Mouse (Mus musculus) retina, postnatal 1 day (tissue): ENCODE data around the gene Tedc1.
A peak's percentile ranks its signal among the peaks of the same experiment; 100 is the strongest.

ENCODE experiments used
- DNase-seq: peaks from one replicate; pipeline ENCODE4 v3.0.0-alpha.2; 2012

Tedc1 gene

GRCm38 (mm10) chr12:113155887-113156539, at the start of gene Tedc1:
Tedc1 (plus strand) TSS chr12:113156421.
- DNase-seq, result peak; percentile 100

- DNase-seq, result no peak
Observed at GRCm38 (mm10) chr12:113107431-113108124, 48.6 kb upstream of the Tedc1 start.

GRCm38 (mm10) chr12:113108528-113109283, 47.5 kb upstream of the Tedc1 start:
- no peak for DNase-seq

GRCm38 (mm10) chr12:113109801-113110200, 46.4 kb upstream of the Tedc1 start:
- no peak for DNase-seq

- DNase-seq, result no peak
Observed at GRCm38 (mm10) chr12:113114141-113114540, 42.1 kb upstream of the Tedc1 start.

GRCm38 (mm10) chr12:113114856-113115538, 41.2 kb upstream of the Tedc1 start:
- no peak for DNase-seq

GRCm38 (mm10) chr12:113119516-113120410, 36.5 kb upstream of the Tedc1 start:
- peak; percentile 88 for DNase-seq

GRCm38 (mm10) chr12:113124726-113125125, 31.5 kb upstream of the Tedc1 start:
- no peak for DNase-seq

GRCm38 (mm10) chr12:113130732-113131131, 25.5 kb upstream of the Tedc1 start:
- DNase-seq, result no peak

- no peak for DNase-seq
Observed at GRCm38 (mm10) chr12:113131601-113132000, 24.6 kb upstream of the Tedc1 start.

GRCm38 (mm10) chr12:113132567-113132966, 23.7 kb upstream of the Tedc1 start:
- no peak for DNase-seq

- no peak for DNase-seq
Observed at GRCm38 (mm10) chr12:113133260-113133659, 23.0 kb upstream of the Tedc1 start.

GRCm38 (mm10) chr12:113133861-113134403, 22.3 kb upstream of the Tedc1 start:
- DNase-seq, result no peak

- no peak for DNase-seq
Observed at GRCm38 (mm10) chr12:113134502-113134901, 21.7 kb upstream of the Tedc1 start.

GRCm38 (mm10) chr12:113135401-113135800, 20.8 kb upstream of the Tedc1 start:
- DNase-seq, result no peak

- no peak for DNase-seq
Observed at GRCm38 (mm10) chr12:113136492-113137020, 19.7 kb upstream of the Tedc1 start.

GRCm38 (mm10) chr12:113137260-113138213, 18.7 kb upstream of the Tedc1 start:
- no peak for DNase-seq

GRCm38 (mm10) chr12:113138291-113138690, 17.9 kb upstream of the Tedc1 start:
- DNase-seq, result no peak

GRCm38 (mm10) chr12:113138901-113139864, 17.0 kb upstream of the Tedc1 start:
- peak; percentile 50 for DNase-seq
